Mouse (Mus musculus): ENCODE results near the gene Tmem184b. TPM values are rescaled to one million over a fixed set of nuclear protein-coding genes. Genes with fewer than 3 reads are reported as not detected.

Gene Tmem184b
- 8.7 and 12.1 TPM in 2 replicates for polyA plus RNA-seq (2015; fragmentation: Nextera tagmentation; extraction: Ambion mirVana)

- H3K9me3 ChIP-seq (replicated peaks) = no peaks in the 10 kb centered on the region
- peaks cover 44% of the 10 kb centered on the region for H3K4me1 ChIP-seq (replicated peaks)
- peak within 1 kb of the TSS; percentile 93 for H3K4me2 ChIP-seq
- WGBS (ENCODE audit: insufficient replicate concordance) = under 1% methylated on average over 75 of the region's 90 CpGs
- H3K27ac ChIP-seq = no peak within 1 kb of the TSS
- peaks cover 6% of the 10 kb centered on the region; the same call in 1 of the 2 replicates for H3K27me3 ChIP-seq
- DNase-seq (peak; percentile 76), ATAC-seq (ENCODE audit: low read depth) (peak; percentile 85)
- peak within 1 kb of the TSS; percentile 80 for H3K9ac ChIP-seq
- H3K36me3 ChIP-seq = no peaks in the 10 kb centered on the region
- peak within 1 kb of the TSS; percentile 81 for H3K4me3 ChIP-seq (replicated peaks)
Observed at GRCm38 (mm10) chr15:79402836-79403762, at the start of gene Tmem184b. TSS of gene Tmem184b (minus strand) at chr15:79403569.

GRCm38 (mm10) chr15:79448041-79448440 lies 44.7 kb upstream of the Tmem184b start:
- Histone ChIP-seq H3K9ac (no peak overlapping the region), H3K36me3 (no peaks in the 10 kb centered on the region), H3K27me3 (0 out of 2 replicates have a peak, but pooled peaks cover under 1% of the 10 kb centered on the region), H3K4me2 (no peak overlapping the region), H3K27ac (no peak overlapping the region), H3K9me3 (replicated peaks) (no peaks in the 10 kb centered on the region), H3K4me3 (replicated peaks) (no peak overlapping the region), H3K4me1 (replicated peaks) (peaks cover 10% of the 10 kb centered on the region)
- ATAC-seq (ENCODE audit: low read depth) = no peak
- WGBS (ENCODE audit: insufficient replicate concordance) = 77% methylated on average over 3 of the region's 3 CpGs
- DNase-seq = no peak

- Histone ChIP-seq H3K9ac (no peak overlapping the region), H3K4me1 (replicated peaks) (peaks cover 21% of the 10 kb centered on the region), H3K4me2 (no peak overlapping the region), H3K27me3 (peaks cover 17% of the 10 kb centered on the region), H3K9me3 (replicated peaks) (no peaks in the 10 kb centered on the region), H3K36me3 (no peaks in the 10 kb centered on the region), H3K4me3 (replicated peaks) (no peak overlapping the region), H3K27ac (no peak overlapping the region)
- whole genome bisulfite sequencing (ENCODE audit: insufficient replicate concordance) = 59% methylated on average over 8 of the region's 8 CpGs
- DNase-seq (no peak), ATAC-seq (ENCODE audit: low read depth) (no peak)
Observed at GRCm38 (mm10) chr15:79445786-79446654, 42.7 kb upstream of the Tmem184b start.

- no peak for ATAC-seq (ENCODE audit: low read depth)
- Histone ChIP-seq H3K4me3 (replicated peaks) (no peak overlapping the region), H3K4me1 (replicated peaks) (peaks cover 40% of the 10 kb centered on the region), H3K4me2 (no peak overlapping the region), H3K9me3 (replicated peaks) (no peaks in the 10 kb centered on the region), H3K36me3 (no peaks in the 10 kb centered on the region), H3K27me3 (peaks cover 20% of the 10 kb centered on the region), H3K9ac (no peak overlapping the region), H3K27ac (no peak overlapping the region)
- DNase-seq = no peak
- WGBS (ENCODE audit: insufficient replicate concordance) = 72% methylated on average over 7 of the region's 7 CpGs
Observed at GRCm38 (mm10) chr15:79443856-79444410, 40.6 kb upstream of the Tmem184b start.

GRCm38 (mm10) chr15:79442961-79443518 lies 39.7 kb upstream of the Tmem184b start:
- no peak overlapping the region for H3K9ac ChIP-seq
- H3K27me3 ChIP-seq = peaks cover 20% of the 10 kb centered on the region
- H3K4me3 ChIP-seq (replicated peaks) = no peak overlapping the region
- peaks cover 47% of the 10 kb centered on the region for H3K4me1 ChIP-seq (replicated peaks)
- no peaks in the 10 kb centered on the region; the same call in 1 of the 2 replicates for H3K36me3 ChIP-seq
- DNase-seq (no peak), ATAC-seq (ENCODE audit: low read depth) (no peak)
- H3K4me2 ChIP-seq = no peak overlapping the region
- 79% methylated on average over 9 of the region's 9 CpGs for WGBS (ENCODE audit: insufficient replicate concordance)
- H3K9me3 ChIP-seq (replicated peaks) = no peaks in the 10 kb centered on the region
- H3K27ac ChIP-seq = no peak overlapping the region

- Histone ChIP-seq H3K36me3 (peaks cover 4% of the 10 kb centered on the region), H3K4me2 (peak overlapping the region; percentile 83), H3K4me1 (replicated peaks) (peaks cover 48% of the 10 kb centered on the region), H3K9ac (peak overlapping the region; percentile 80), H3K27me3 (peaks cover 20% of the 10 kb centered on the region), H3K9me3 (replicated peaks) (no peaks in the 10 kb centered on the region), H3K4me3 (replicated peaks) (peak overlapping the region; percentile 69), H3K27ac (no peak overlapping the region)
- ATAC-seq (ENCODE audit: low read depth) = no peak
- 23% methylated on average over 6 of the region's 6 CpGs for WGBS (ENCODE audit: insufficient replicate concordance)
- no peak for DNase-seq
Observed at GRCm38 (mm10) chr15:79442257-79442611, 38.9 kb upstream of the Tmem184b start.

GRCm38 (mm10) chr15:79441331-79442256 lies 38.2 kb upstream of the Tmem184b start:
- H3K4me2 ChIP-seq = peak overlapping the region; percentile 83
- peak overlapping the region; percentile 80 for H3K9ac ChIP-seq
- DNase-seq = no peak
- H3K4me3 ChIP-seq (replicated peaks) = peak overlapping the region; percentile 69
- peaks cover 5% of the 10 kb centered on the region for H3K36me3 ChIP-seq
- H3K9me3 ChIP-seq (replicated peaks) = no peaks in the 10 kb centered on the region
- peaks cover 54% of the 10 kb centered on the region for H3K4me1 ChIP-seq (replicated peaks)
- peaks cover 20% of the 10 kb centered on the region for H3K27me3 ChIP-seq
- peak overlapping the region; percentile 68 for H3K27ac ChIP-seq
- WGBS (ENCODE audit: insufficient replicate concordance) = under 1% methylated on average over 95 of the region's 107 CpGs
- peak; percentile 43 for ATAC-seq (ENCODE audit: low read depth)

- Histone ChIP-seq H3K4me2 (peak overlapping the region; percentile 83), H3K4me1 (replicated peaks) (peaks cover 61% of the 10 kb centered on the region), H3K4me3 (replicated peaks) (peak overlapping the region; percentile 69), H3K36me3 (peaks cover 5% of the 10 kb centered on the region), H3K9me3 (replicated peaks) (no peaks in the 10 kb centered on the region), H3K27me3 (peaks cover 20% of the 10 kb centered on the region), H3K27ac (0 out of 2 replicates have a peak overlapping the region, but pooled peaks have one; percentile 68), H3K9ac (peak overlapping the region; percentile 80)
- no peak for DNase-seq
- WGBS (ENCODE audit: insufficient replicate concordance) = 28% methylated on average over 11 of the region's 11 CpGs
- ATAC-seq (ENCODE audit: low read depth) = 0 out of 2 replicates have a peak, but pooled peaks have one; percentile 4
Observed at GRCm38 (mm10) chr15:79440651-79441330, 37.4 kb upstream of the Tmem184b start.

GRCm38 (mm10) chr15:79440223-79440622 lies 36.9 kb upstream of the Tmem184b start:
- Histone ChIP-seq H3K4me3 (replicated peaks) (peak overlapping the region; percentile 69; the same call in 1 of the 2 replicates), H3K4me1 (replicated peaks) (peaks cover 65% of the 10 kb centered on the region), H3K27me3 (peaks cover 20% of the 10 kb centered on the region), H3K9me3 (replicated peaks) (no peaks in the 10 kb centered on the region), H3K9ac (no peak overlapping the region), H3K4me2 (peak overlapping the region; percentile 83; the same call in 1 of the 2 replicates), H3K36me3 (peaks cover 5% of the 10 kb centered on the region), H3K27ac (no peak overlapping the region)
- DNase-seq (no peak), ATAC-seq (ENCODE audit: low read depth) (no peak)
- WGBS (ENCODE audit: insufficient replicate concordance) = 54% methylated on average over 4 of the region's 4 CpGs
